Mouse (Mus musculus): ENCODE data around the gene Gm21969. TPM values are rescaled to one million over a fixed set of nuclear protein-coding genes. Genes with fewer than 3 reads are reported as not detected.

Gm21969 gene
- total RNA-seq, 2 experiments from 2014 or later = not detected

- intact Hi-C loops (cut with DNase I) = no loop called here
Measured at GRCm38 (mm10) chr4:139705986-139706385, 103.0 kb downstream of the Gm21969 start.

DNA sequence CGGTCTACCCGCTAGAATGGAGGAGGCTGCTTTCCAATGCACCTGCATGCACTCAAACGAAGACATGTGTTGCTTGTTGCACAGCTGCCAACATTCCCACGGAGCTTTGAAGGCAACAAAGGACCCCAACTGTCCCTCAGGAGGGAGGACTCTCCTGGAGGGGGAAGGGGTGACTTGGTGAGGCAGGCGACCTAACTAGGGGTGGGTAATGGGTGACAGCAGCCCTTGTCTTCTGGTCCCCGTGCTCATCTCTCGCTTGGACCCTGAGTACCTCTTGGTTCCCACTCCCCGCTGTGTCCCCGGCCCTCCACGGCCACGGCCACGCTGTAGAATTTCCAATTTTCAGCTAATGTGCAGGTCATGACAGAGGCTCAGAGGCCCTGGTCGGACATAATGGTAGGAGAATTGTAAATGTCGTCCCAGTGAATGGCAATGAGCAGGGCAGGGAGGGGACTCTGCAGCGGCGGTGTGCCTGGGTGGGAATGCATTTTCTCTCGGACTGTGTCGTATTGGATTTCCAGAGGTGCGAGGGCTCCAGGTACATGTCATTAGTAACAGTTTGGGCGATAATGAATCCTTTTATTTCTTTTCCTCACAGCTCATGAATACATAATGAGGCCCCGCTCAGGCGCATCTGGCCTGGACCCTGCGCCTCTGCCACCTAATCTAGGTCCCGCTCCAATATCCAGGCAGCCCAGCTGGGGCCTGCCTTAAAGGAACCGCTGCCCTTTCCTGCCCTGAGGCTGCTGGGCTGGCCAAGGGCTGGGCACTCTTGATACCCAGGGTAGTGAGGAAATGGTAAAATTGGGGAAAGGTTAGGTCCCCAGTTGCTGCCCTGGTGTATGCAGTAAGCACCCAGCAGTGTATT lies 107.7 kb downstream of the Gm21969 start:
- DNase-seq (ENCODE audit: low spot score) = no peak
- intact Hi-C loops (cut with DNase I) = no loop called here

More at GRCm38 (mm10) chr4:139705986-139706385, 103.0 kb downstream of the Gm21969 start:
- DNase-seq (ENCODE audit: low spot score) = no peak

Small RNAs within 50 kb of the gene (microRNA-seq; reads per million reads assigned to microRNA genes)
- not detected for gene Gm25571
- gene Mir7020 = not detected

Other genes with a start within 250 kb of the Gm21969 start
- gene Iffo2, start 72.6 kb upstream of the Gm21969 start, total RNA-seq (2021) = 1 to 10 TPM; 5.5 to 6.0 TPM
- gene Aldh4a1, start 19.7 kb downstream of the Gm21969 start, total RNA-seq (2021) = 10 to 100 TPM; 64.1 to 68.5 TPM
- not detected for gene Tas1r2, start 50.4 kb downstream of the Gm21969 start, total RNA-seq (2021)
- gene Pax7, start 230.3 kb downstream of the Gm21969 start, total RNA-seq (2021) = not detected